Mouse (Mus musculus): ENCODE data around the gene Akap4. TPM values are rescaled to one million over a fixed set of nuclear protein-coding genes. Genes with fewer than 3 reads are reported as not detected.

Gene Akap4
- polyA plus RNA-seq (2015; fragmentation: Nextera tagmentation; extraction: Ambion mirVana) = not detected in 2 replicates

DNA sequence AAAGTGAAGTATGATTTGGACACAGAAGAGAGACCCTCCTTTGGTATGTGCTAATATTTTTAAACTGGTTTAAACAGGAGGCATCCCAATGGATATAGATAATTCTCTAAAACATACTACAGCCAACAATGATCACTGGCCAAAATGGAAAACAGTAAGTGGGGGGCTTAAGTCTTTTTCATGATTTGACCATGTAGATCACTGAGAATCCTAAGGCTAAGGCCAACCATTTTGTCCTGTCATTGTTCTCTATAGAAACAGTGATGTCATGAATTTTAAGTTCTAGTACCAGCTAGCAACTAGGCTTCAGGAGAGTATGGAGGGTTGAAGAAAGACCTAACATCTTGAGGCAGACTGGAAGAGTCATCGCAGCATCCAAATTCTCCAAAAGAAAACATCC lies at the start of gene Akap4:
Gene Akap4 (plus strand): TSS at position 301 of the 400 bp plus-strand sequence.
- no peak within 1 kb of the TSS for H3K27ac ChIP-seq (ENCODE audit: low read depth, low read length)
- H3K4me3 ChIP-seq (ENCODE audit: low read length) = no peak within 1 kb of the TSS
- H3K9ac ChIP-seq (ENCODE audit: low read depth, low read length) = no peak within 1 kb of the TSS
- H3K4me1 ChIP-seq (ENCODE audit: control insufficient read depth, insufficient read depth, low read depth, low read length) = no peaks in the 10 kb centered on the region
- no peak for ATAC-seq
- H3K4me2 ChIP-seq (ENCODE audit: low read length) = no peak within 1 kb of the TSS
- H3K9me3 ChIP-seq (ENCODE audit: control insufficient read depth, low read length) = 0 out of 2 replicates have a peak, but pooled peaks cover 2% of the 10 kb centered on the region
- no peaks in the 10 kb centered on the region for H3K27me3 ChIP-seq (replicated peaks; ENCODE audit: control insufficient read depth, insufficient read depth, low read length)
- WGBS = 96% methylated on average over 1 of the region's 1 CpGs
- no peaks in the 10 kb centered on the region for H3K36me3 ChIP-seq (ENCODE audit: control insufficient read depth, insufficient read depth, low read length)

DNA sequence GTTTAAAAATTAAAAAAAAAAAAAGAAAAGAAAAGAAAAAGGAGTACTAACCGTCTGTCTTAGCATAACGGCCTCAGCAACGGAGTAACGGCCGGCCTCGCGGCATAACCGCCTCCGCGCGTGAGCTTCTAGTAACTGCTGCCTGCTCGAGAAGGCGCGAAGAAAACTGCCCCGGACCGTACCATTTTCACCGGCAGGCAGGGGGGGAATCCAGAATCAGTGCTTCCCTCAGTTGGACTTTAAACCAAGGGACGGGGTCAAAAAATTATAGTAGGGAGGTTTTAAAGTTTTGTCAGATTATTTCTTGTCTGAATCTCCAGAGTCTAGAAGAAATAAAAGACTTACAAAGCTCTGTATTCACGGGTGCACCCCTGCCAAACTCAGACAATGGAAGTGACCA lies 25.8 kb upstream of the Akap4 start, which contains the start of gene Ccnb3:
Gene Ccnb3 (minus strand): TSS at position 101 of the 400 bp plus-strand sequence.
- Histone ChIP-seq H3K9me3 (ENCODE audit: control insufficient read depth, low read length) (no peaks in the 10 kb centered on the region), H3K4me3 (ENCODE audit: low read length) (no peak within 1 kb of the TSS), H3K9ac (ENCODE audit: low read depth, low read length) (no peak within 1 kb of the TSS), H3K4me2 (ENCODE audit: low read length) (no peak within 1 kb of the TSS), H3K27me3 (replicated peaks; ENCODE audit: control insufficient read depth, insufficient read depth, low read length) (no peaks in the 10 kb centered on the region), H3K4me1 (ENCODE audit: control insufficient read depth, insufficient read depth, low read depth, low read length) (no peaks in the 10 kb centered on the region), H3K27ac (ENCODE audit: low read depth, low read length) (no peak within 1 kb of the TSS), H3K36me3 (ENCODE audit: control insufficient read depth, insufficient read depth, low read length) (no peaks in the 10 kb centered on the region)
- ATAC-seq = no peak
- WGBS = 94% methylated on average over 19 of the region's 19 CpGs

DNA sequence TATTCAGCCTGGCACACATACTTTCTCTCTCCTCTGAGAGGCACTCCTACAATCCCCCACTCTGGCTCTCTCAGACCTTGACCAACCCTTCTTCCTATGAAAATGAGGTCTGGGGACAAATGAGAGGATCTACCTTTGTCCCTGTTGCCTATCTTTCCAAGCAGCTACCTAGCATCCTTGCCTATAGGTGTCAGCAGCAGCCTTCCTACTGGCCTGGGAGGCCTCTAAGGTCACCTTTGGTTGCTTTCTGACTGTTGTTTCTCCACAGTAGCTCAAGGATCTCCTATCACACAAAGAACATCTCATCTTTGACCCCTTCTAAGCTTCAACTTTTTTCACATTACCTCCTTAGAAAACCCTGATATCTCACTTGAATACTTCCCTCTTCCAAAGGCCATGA lies 10.3 kb upstream of the Akap4 start:
- Histone ChIP-seq H3K4me3 (ENCODE audit: low read length) (no peak overlapping the region), H3K27ac (ENCODE audit: low read depth, low read length) (no peak overlapping the region), H3K9me3 (ENCODE audit: control insufficient read depth, low read length) (no peaks in the 10 kb centered on the region), H3K4me2 (ENCODE audit: low read length) (no peak overlapping the region), H3K9ac (ENCODE audit: low read depth, low read length) (no peak overlapping the region), H3K4me1 (ENCODE audit: control insufficient read depth, insufficient read depth, low read depth, low read length) (no peaks in the 10 kb centered on the region), H3K27me3 (replicated peaks; ENCODE audit: control insufficient read depth, insufficient read depth, low read length) (no peaks in the 10 kb centered on the region), H3K36me3 (ENCODE audit: control insufficient read depth, insufficient read depth, low read length) (no peaks in the 10 kb centered on the region)
- no peak for ATAC-seq

DNA sequence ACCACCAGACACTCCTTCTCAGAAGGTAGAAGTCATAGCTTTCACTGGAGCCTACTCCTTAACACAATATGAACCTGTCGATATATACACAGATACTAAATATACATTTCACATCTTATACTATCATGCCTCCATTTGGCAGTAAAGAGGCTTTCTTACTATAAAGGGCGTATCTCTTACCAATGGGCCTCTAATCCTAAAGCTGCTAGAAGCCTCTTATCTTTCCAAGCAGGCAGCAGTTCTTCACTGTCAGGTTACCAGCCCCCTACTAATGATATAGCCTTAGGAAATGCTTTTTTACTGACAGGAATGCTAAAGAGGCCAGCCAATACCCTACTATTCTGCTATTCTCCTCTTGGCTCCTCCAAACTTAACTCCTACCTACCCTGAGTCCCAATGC lies 9.7 kb upstream of the Akap4 start:
- H3K27me3 ChIP-seq (replicated peaks; ENCODE audit: control insufficient read depth, insufficient read depth, low read length) = no peaks in the 10 kb centered on the region
- 90% methylated on average over 2 of the region's 2 CpGs for WGBS
- no peaks in the 10 kb centered on the region for H3K4me1 ChIP-seq (ENCODE audit: control insufficient read depth, insufficient read depth, low read depth, low read length)
- H3K9me3 ChIP-seq (ENCODE audit: control insufficient read depth, low read length) = no peaks in the 10 kb centered on the region
- no peak overlapping the region for H3K4me3 ChIP-seq (ENCODE audit: low read length)
- no peaks in the 10 kb centered on the region for H3K36me3 ChIP-seq (ENCODE audit: control insufficient read depth, insufficient read depth, low read length)
- no peak overlapping the region for H3K27ac ChIP-seq (ENCODE audit: low read depth, low read length)
- no peak overlapping the region for H3K4me2 ChIP-seq (ENCODE audit: low read length)
- no peak for ATAC-seq
- no peak overlapping the region for H3K9ac ChIP-seq (ENCODE audit: low read depth, low read length)

DNA sequence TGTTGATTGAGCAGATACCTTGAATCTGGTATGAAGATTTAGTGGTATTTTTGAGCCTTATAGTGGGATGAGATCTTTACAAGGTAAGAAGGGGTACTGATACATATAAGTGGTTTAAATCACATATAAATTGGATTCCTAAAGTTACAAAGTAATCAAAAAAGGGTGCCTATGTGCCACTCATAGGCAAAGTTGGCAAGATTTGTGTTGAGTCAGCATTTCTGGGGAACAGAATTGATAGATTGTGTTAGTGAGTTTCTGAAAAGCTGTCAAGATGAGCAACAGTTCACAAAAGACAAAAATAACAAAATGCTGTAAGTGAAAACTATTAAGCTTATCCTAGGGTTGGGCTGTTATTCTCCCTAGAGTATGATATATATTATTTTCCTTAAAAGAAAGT lies 3.2 kb upstream of the Akap4 start:
- Histone ChIP-seq H3K27ac (ENCODE audit: low read depth, low read length) (no peak overlapping the region), H3K36me3 (ENCODE audit: control insufficient read depth, insufficient read depth, low read length) (no peaks in the 10 kb centered on the region)

DNA sequence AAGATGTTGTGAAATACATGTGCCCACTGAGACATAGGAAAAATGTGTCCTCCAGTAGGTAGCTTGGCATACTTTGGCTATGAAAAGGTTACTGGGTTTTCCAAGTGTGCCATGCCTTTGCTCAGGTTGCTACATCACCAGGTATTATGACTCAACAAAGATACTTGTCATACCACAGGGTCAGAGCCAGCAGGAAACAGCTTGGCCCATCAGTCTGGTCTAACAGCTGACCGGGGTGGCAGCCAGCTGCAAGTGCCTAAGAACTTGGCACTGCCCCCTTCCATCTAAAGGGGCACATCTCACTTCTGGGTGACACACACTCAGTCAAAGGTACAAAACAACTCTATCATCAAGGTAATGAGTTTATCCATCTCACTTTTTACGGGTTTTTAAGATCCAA lies 683 bp downstream of the Akap4 start:
- ATAC-seq = no peak
- Histone ChIP-seq H3K9ac (ENCODE audit: low read depth, low read length) (no peak overlapping the region), H3K4me3 (ENCODE audit: low read length) (no peak overlapping the region), H3K4me2 (ENCODE audit: low read length) (no peak overlapping the region), H3K9me3 (ENCODE audit: control insufficient read depth, low read length) (0 out of 2 replicates have a peak, but pooled peaks cover 3% of the 10 kb centered on the region), H3K27me3 (replicated peaks; ENCODE audit: control insufficient read depth, insufficient read depth, low read length) (no peaks in the 10 kb centered on the region), H3K36me3 (ENCODE audit: control insufficient read depth, insufficient read depth, low read length) (no peaks in the 10 kb centered on the region), H3K4me1 (ENCODE audit: control insufficient read depth, insufficient read depth, low read depth, low read length) (no peaks in the 10 kb centered on the region), H3K27ac (ENCODE audit: low read depth, low read length) (no peak overlapping the region)
- 83% methylated on average over 2 of the region's 2 CpGs for WGBS

More for the DNA sequence above, 3.2 kb upstream of the Akap4 start:
- Histone ChIP-seq H3K4me1 (ENCODE audit: control insufficient read depth, insufficient read depth, low read depth, low read length) (no peaks in the 10 kb centered on the region), H3K4me3 (ENCODE audit: low read length) (no peak overlapping the region), H3K9me3 (ENCODE audit: control insufficient read depth, low read length) (no peaks in the 10 kb centered on the region), H3K4me2 (ENCODE audit: low read length) (no peak overlapping the region), H3K9ac (ENCODE audit: low read depth, low read length) (no peak overlapping the region), H3K27me3 (replicated peaks; ENCODE audit: control insufficient read depth, insufficient read depth, low read length) (no peaks in the 10 kb centered on the region)
- ATAC-seq = no peak

DNA sequence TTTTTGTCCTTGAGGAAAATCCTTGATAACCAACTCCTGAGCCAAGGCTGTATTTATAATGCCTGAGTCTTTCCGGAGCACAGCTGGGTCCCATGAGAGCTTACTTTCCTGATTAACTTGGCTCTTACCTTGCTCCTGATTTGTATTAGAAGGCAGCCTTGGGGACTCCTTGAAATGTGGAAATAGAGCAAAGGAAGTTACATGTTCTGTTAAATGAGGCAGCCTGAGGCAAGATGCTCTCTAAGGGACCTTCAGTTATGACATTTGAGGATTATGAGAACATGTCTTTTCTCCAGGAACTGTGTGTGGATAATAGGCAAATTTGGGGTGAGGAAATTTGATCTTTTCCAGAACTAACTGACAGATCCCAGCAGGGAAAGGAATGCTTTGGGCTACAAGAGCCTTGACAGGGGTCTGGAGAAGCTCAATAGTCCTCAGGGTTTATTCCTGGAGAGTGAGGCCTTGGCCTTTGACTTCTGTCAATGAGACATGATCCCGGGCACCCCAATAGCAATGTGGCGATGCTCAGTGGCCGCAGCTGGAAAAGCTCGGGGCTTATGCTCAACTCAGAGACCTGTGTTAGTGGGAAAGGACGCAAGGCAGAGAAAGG lies 12.6 kb downstream of the Akap4 start:
- 70% methylated on average over 6 of the region's 6 CpGs for WGBS
- Histone ChIP-seq H3K27me3 (replicated peaks; ENCODE audit: control insufficient read depth, insufficient read depth, low read length) (no peaks in the 10 kb centered on the region), H3K9me3 (ENCODE audit: control insufficient read depth, low read length) (no peaks in the 10 kb centered on the region), H3K36me3 (ENCODE audit: control insufficient read depth, insufficient read depth, low read length) (no peaks in the 10 kb centered on the region), H3K27ac (ENCODE audit: low read depth, low read length) (no peak overlapping the region), H3K4me3 (ENCODE audit: low read length) (no peak overlapping the region), H3K4me1 (ENCODE audit: control insufficient read depth, insufficient read depth, low read depth, low read length) (no peaks in the 10 kb centered on the region), H3K9ac (ENCODE audit: low read depth, low read length) (no peak overlapping the region), H3K4me2 (ENCODE audit: low read length) (no peak overlapping the region)
- no peak for ATAC-seq

DNA sequence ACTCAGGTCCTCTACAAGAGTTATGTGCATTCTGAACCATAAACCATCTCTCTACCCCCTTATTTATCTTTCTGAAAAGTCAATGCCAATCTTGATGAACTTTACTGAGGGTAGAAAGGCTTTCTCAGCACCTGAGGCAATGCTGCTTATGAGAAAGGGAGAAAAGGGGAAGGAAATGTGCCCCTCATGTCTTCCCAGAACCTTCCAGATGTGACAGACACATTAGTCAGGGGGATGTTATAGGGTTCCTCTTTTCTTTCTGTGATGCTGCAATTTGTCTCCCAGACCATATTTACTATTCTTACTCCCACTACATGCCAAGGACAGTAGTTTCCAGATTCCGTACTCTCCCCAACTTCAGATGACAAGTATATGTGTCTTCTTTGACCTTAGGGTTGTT lies 18.6 kb downstream of the Akap4 start:
- no peaks in the 10 kb centered on the region for H3K27me3 ChIP-seq (replicated peaks; ENCODE audit: control insufficient read depth, insufficient read depth, low read length)
- H3K9ac ChIP-seq (ENCODE audit: low read depth, low read length) = no peak overlapping the region
- no peaks in the 10 kb centered on the region for H3K4me1 ChIP-seq (ENCODE audit: control insufficient read depth, insufficient read depth, low read depth, low read length)
- H3K4me3 ChIP-seq (ENCODE audit: low read length) = no peak overlapping the region
- no peak overlapping the region for H3K27ac ChIP-seq (ENCODE audit: low read depth, low read length)
- ATAC-seq = no peak
- no peaks in the 10 kb centered on the region for H3K36me3 ChIP-seq (ENCODE audit: control insufficient read depth, insufficient read depth, low read length)
- no peaks in the 10 kb centered on the region for H3K9me3 ChIP-seq (ENCODE audit: control insufficient read depth, low read length)
- WGBS = 100% methylated on average over 1 of the region's 1 CpGs
- H3K4me2 ChIP-seq (ENCODE audit: low read length) = no peak overlapping the region

DNA sequence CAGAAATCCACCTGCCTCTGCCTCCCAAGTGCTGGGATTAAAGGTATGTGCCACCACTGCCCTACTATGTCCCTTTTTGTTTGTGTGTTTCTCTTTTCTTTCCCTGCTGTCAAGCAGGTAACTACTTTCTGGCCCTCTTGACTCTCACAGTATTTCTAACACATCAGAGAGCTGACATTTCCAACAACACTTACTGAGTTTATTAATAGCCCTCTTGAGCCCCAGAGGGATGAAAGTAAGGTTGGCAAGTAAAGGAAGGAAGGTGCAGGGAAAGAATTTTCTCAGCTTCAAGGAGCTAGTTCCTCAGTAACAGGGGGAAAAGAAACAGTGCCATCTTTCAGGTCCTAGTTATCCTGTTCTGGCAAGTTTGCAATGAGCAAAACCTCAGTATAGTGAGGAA lies 23.0 kb downstream of the Akap4 start:
- H3K36me3 ChIP-seq (ENCODE audit: control insufficient read depth, insufficient read depth, low read length) = no peaks in the 10 kb centered on the region
- no peak overlapping the region for H3K4me2 ChIP-seq (ENCODE audit: low read length)
- no peaks in the 10 kb centered on the region for H3K27me3 ChIP-seq (replicated peaks; ENCODE audit: control insufficient read depth, insufficient read depth, low read length)
- no peak overlapping the region for H3K27ac ChIP-seq (ENCODE audit: low read depth, low read length)
- no peaks in the 10 kb centered on the region for H3K4me1 ChIP-seq (ENCODE audit: control insufficient read depth, insufficient read depth, low read depth, low read length)
- no peak for ATAC-seq
- no peak overlapping the region for H3K9ac ChIP-seq (ENCODE audit: low read depth, low read length)
- no peaks in the 10 kb centered on the region for H3K9me3 ChIP-seq (ENCODE audit: control insufficient read depth, low read length)
- H3K4me3 ChIP-seq (ENCODE audit: low read length) = no peak overlapping the region

DNA sequence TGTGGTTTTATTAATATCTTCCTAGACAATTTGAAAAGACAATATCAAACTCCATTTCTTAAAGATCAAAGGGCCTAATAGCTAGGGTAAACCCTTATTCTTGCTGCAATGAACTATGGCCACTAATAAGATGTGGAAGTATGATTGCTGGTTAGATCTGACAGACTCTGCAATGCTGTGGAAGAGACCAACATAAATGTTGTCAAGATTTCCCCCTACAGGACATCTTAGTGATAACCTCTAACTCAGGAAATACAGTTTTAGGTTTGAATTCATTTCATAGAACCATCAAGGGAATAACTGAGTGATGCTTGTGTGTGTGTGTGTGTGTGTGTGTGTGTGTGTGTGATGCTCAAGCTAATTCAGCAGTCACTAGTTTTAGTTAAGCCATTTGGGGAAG lies 35.0 kb downstream of the Akap4 start:
- Histone ChIP-seq H3K9ac (ENCODE audit: low read depth, low read length) (no peak overlapping the region), H3K4me1 (ENCODE audit: control insufficient read depth, insufficient read depth, low read depth, low read length) (no peaks in the 10 kb centered on the region), H3K9me3 (ENCODE audit: control insufficient read depth, low read length) (no peaks in the 10 kb centered on the region), H3K36me3 (ENCODE audit: control insufficient read depth, insufficient read depth, low read length) (no peaks in the 10 kb centered on the region), H3K4me2 (ENCODE audit: low read length) (no peak overlapping the region), H3K27ac (ENCODE audit: low read depth, low read length) (no peak overlapping the region), H3K4me3 (ENCODE audit: low read length) (no peak overlapping the region), H3K27me3 (replicated peaks; ENCODE audit: control insufficient read depth, insufficient read depth, low read length) (no peaks in the 10 kb centered on the region)
- ATAC-seq = 0 out of 2 replicates have a peak, but pooled peaks have one; percentile 37

All from hindbrain, embryonic 16.5 days (tissue).